Mouse (Mus musculus): ENCODE measurements around the gene Cxcl14.

Cxcl14 gene

GRCm38 (mm10) chr13:56251924-56252619 is 44.3 kb downstream of the Cxcl14 start, which contains the start of gene Neurog1:
Gene Neurog1, minus strand, starts transcription at chr13:56252163.
- DNase-seq (ENCODE audit: low read depth, low spot score) = no peak

GRCm38 (mm10) chr13:56251176-56251923 is 45.0 kb downstream of the Cxcl14 start:
- no peak for DNase-seq (ENCODE audit: low read depth, low spot score)

GRCm38 (mm10) chr13:56250551-56251161 is 45.7 kb downstream of the Cxcl14 start:
- no peak for DNase-seq (ENCODE audit: low read depth, low spot score)

GRCm38 (mm10) chr13:56249593-56250341 is 46.6 kb downstream of the Cxcl14 start:
- DNase-seq (ENCODE audit: low read depth, low spot score) = no peak

- DNase-seq (ENCODE audit: low read depth, low spot score) = no peak
Measured at GRCm38 (mm10) chr13:56243104-56243503, 53.2 kb downstream of the Cxcl14 start.

- no peak for DNase-seq (ENCODE audit: low read depth, low spot score)
Measured at GRCm38 (mm10) chr13:56240012-56240770, 56.2 kb downstream of the Cxcl14 start.
